In the genomic region with DNA sequence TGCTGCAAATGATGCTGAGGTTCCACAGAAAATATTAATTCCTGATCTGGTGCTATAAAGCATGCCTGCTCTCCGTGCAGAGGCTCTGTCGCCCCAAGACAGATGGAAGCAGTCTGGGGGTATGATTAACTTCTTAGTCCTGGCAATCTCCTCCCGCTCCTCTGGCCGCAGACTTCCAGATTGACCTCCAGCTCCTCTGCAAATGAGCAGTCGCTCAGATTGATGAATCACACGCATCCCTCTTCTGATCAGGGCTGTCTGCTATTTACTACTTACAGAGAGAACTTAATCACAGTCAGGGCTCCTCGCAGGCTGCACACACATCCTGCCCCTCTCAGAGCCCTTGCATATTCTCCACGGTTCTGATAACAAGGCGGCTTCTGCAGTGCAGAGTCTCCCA, we compare ENCODE assay signal across 11 mouse cellular contexts.
DNase-seq lines count a peak whose midpoint lies in the region; ATAC-seq lines count a peak whose summit lies in the region.
"Had no signal": no experiment of that assay in that cellular context is flagged by ENCODE, and none has a peak within 500 bp of the region (broad histone marks: within the 10 kb centered on the region; RNA-seq: fewer than 3 reads in every experiment).

No protein-coding gene starts in this region.

- no peak overlapping the region for H3K27ac ChIP-seq in heart, embryonic 12.5 days (ENCODE audit: poor library complexity, severe bottlenecking)
- no peak overlapping the region for H3K27ac ChIP-seq in heart, embryonic 10.5 days
- 0 out of 2 replicates have a peak overlapping the region, but pooled peaks have one; percentile 50 for H3K27ac ChIP-seq in limb, embryonic 12.5 days
- H3K27ac ChIP-seq: embryonic facial prominence, embryonic 13.5 days had no signal

- no peak for DNase-seq in heart, embryonic 10.5 days (ENCODE audit: low spot score)
- DNase-seq in 3T3-L1 (ENCODE audit: low read depth, low spot score) (peak; percentile 88), MN1 (ENCODE audit: low spot score) (no peak)
- peak; percentile 62 for DNase-seq in embryo, embryonic 10.5 days (ENCODE audit: low spot score)
- DNase-seq in frontal cortex, postnatal 25 days (ENCODE audit: low spot score in 2 of 2) = no peak
- DNase-seq in spleen, postnatal 10 days (ENCODE audit: low spot score in 2 of 2) = no peak
- DNase-seq: thymus, postnatal 36 days had no signal

- no peak overlapping the region for H3K9ac ChIP-seq in heart, embryonic 12.5 days
- no peak overlapping the region for H3K9ac ChIP-seq in limb, embryonic 12.5 days (replicated peaks)
- H3K9ac ChIP-seq: embryonic facial prominence, embryonic 13.5 days had no signal

- H3K27me3 ChIP-seq in heart, embryonic 12.5 days (replicated peaks) = no peaks in the 10 kb centered on the region
- H3K27me3 ChIP-seq in heart, embryonic 10.5 days (ENCODE audit: insufficient read depth, poor library complexity, severe bottlenecking) = no peaks in the 10 kb centered on the region
- H3K27me3 ChIP-seq in limb, embryonic 12.5 days = no peaks in the 10 kb centered on the region
- H3K27me3 ChIP-seq: CH12.LX; embryonic facial prominence, embryonic 13.5 days had no signal

- H3K36me3 ChIP-seq in heart, embryonic 12.5 days = no peaks in the 10 kb centered on the region
- no peaks in the 10 kb centered on the region for H3K36me3 ChIP-seq in heart, embryonic 10.5 days
- H3K36me3 ChIP-seq in limb, embryonic 12.5 days = peaks cover 20% of the 10 kb centered on the region

- WGBS in heart, embryonic 12.5 days = 26% methylated on average over 9 of the region's 9 CpGs
- WGBS in heart, embryonic 10.5 days = 27% methylated on average over 9 of the region's 9 CpGs
- 13% methylated on average over 9 of the region's 9 CpGs for WGBS in limb, embryonic 12.5 days

- peaks cover 11% of the 10 kb centered on the region for H3K4me1 ChIP-seq in heart, embryonic 12.5 days (replicated peaks)
- H3K4me1 ChIP-seq in heart, embryonic 10.5 days = peaks cover 11% of the 10 kb centered on the region
- peaks cover 23% of the 10 kb centered on the region for H3K4me1 ChIP-seq in limb, embryonic 12.5 days (replicated peaks)

- no peaks in the 10 kb centered on the region for H3K9me3 ChIP-seq in heart, embryonic 12.5 days (replicated peaks)
- H3K9me3 ChIP-seq in heart, embryonic 10.5 days = no peaks in the 10 kb centered on the region
- H3K9me3 ChIP-seq in limb, embryonic 12.5 days = no peaks in the 10 kb centered on the region
- H3K9me3 ChIP-seq: embryonic facial prominence, embryonic 13.5 days had no signal

- ATAC-seq in heart, embryonic 12.5 days (ENCODE audit: insufficient number of reproducible peaks, low FRiP score) = no peak
- ATAC-seq in limb, embryonic 12.5 days (ENCODE audit: insufficient number of reproducible peaks, insufficient read depth, low FRiP score, low TSS enrichment, low read depth) = no peak

- no peak overlapping the region for H3K4me3 ChIP-seq in heart, embryonic 12.5 days
- H3K4me3 ChIP-seq in heart, embryonic 10.5 days = no peak overlapping the region
- no peak overlapping the region for H3K4me3 ChIP-seq in limb, embryonic 12.5 days (replicated peaks)
- H3K4me3 ChIP-seq: embryonic facial prominence, embryonic 13.5 days had no signal

- H3K4me2 ChIP-seq in heart, embryonic 12.5 days = 0 out of 2 replicates have a peak overlapping the region, but pooled peaks have one; percentile 13
- no peak overlapping the region for H3K4me2 ChIP-seq in limb, embryonic 12.5 days
- H3K4me2 ChIP-seq: embryonic facial prominence, embryonic 13.5 days had no signal

Comparison
In these comparisons a context has a peak if more than half of its experiments do, and no peak if none do; other contexts are left out.
1. DNase-seq: peak in 3T3-L1 (single experiment) and embryo, embryonic 10.5 days (single experiment); none in heart, embryonic 10.5 days (single experiment), frontal cortex, postnatal 25 days (0 of 2), MN1 (single experiment) and spleen, postnatal 10 days (0 of 2).